Mouse (Mus musculus) liver, adult 2 months (tissue): ENCODE measurements at regions not wholly inside any gene's neighbourhood (a gene's known extent, or its start where the extent isn't known, plus 50 kb on each side); places are given as distances from the start of the nearest gene placed in this dataset.
"Not testable (repeated sequence)": the region's sequence is repeated elsewhere in the genome, so short reads cannot be mapped to it uniquely, and the experiment has no call there.

Experiments
- CTCF ChIP-seq: fragments of 200-500 bp; IDR thresholded peaks from 2 replicates; pipeline ENCODE4 v1.5.1; 2011; ENCODE audit warnings: low read depth, low read length, control low read depth
- POLR2A ChIP-seq: fragments of 200-500 bp; IDR thresholded peaks from 2 replicates; pipeline ENCODE4 v1.6.1; 2011; ENCODE audit warnings: low read length, control low read depth; ENCODE audit not compliant: insufficient read depth; ENCODE audit errors: extremely low read depth

DNA sequence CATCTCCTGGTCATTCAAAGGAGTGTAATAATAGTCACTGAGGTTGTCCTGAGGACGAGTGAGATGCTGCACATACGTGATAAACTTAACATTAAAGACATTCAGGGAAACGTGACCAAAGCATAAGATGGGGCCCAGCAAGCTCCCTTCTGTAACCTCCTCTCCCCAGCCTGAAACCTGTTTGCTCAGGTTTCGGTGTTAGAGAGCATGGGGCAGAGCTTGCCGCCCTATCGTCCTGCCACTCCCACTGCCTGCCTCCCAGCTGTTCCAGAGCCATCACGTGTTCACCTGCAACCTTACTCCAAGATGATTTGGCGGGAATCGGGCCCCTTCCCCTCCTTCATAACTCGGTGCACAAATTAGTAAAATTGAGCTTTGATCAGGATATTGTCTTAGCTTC is 71.4 kb upstream of the Smg1 start:
- not testable (repeated sequence) for TF ChIP-seq CTCF, POLR2A
